ENCODE assay signal across 20 mouse cellular contexts in genomic region chr9:16599075-16599864, GRCm38 (mm10).
DNase-seq lines count a peak whose midpoint lies in the region; ATAC-seq and TF ChIP-seq lines count a peak whose summit lies in the region.
"Had no signal": no experiment of that assay in that cellular context is flagged by ENCODE, and none has a peak within 500 bp of the region (broad histone marks: within the 10 kb centered on the region; RNA-seq: fewer than 3 reads in every experiment).

No protein-coding gene starts in this region.

- H3K4me3 ChIP-seq in embryonic facial prominence, embryonic 11.5 days (ENCODE audit: low read depth, low read length): no peak overlapping the region
- H3K4me3 ChIP-seq in embryonic facial prominence, embryonic 10.5 days: no peak overlapping the region
- H3K4me3 ChIP-seq in lung, embryonic 14.5 days (ENCODE audit: low read depth, low read length): no peak overlapping the region
- no peak overlapping the region for H3K4me3 ChIP-seq in forebrain, postnatal 0 days (ENCODE audit: low read depth, low read length)
- H3K4me3 ChIP-seq: heart, embryonic 13.5 days; limb, embryonic 13.5 days; liver, embryonic 13.5 days; megakaryocyte, embryonic 14.5 days had no signal

- no peak for DNase-seq in embryonic facial prominence, embryonic 11.5 days (ENCODE audit: low spot score)
- no peak for DNase-seq in embryonic facial prominence, embryonic 10.5 days (ENCODE audit: low spot score)
- DNase-seq in lung, embryonic 14.5 days: peak; percentile 28
- no peak for DNase-seq in lung, postnatal 14 days
- peak; percentile 77 for DNase-seq in Muller cell, postnatal 12 days (ENCODE audit: inconsistent ontology term)
- no peak for DNase-seq in forebrain, postnatal 0 days
- DNase-seq in right cerebral cortex, adult 2 months (ENCODE audit: low spot score in 2 of 2): no peak
- DNase-seq: cerebellum, adult 9-11 months; gastrocnemius, postnatal 10 days; heart, adult 11 months; kidney, adult 18-20 months; layer of hippocampus, postnatal 36 days; liver, embryonic 13.5 days; thymus, postnatal 25 days had no signal

- H3K9me3 ChIP-seq in embryonic facial prominence, embryonic 11.5 days (replicated peaks; ENCODE audit: control insufficient read depth, low read length): no peaks in the 10 kb centered on the region
- H3K9me3 ChIP-seq in embryonic facial prominence, embryonic 10.5 days: no peaks in the 10 kb centered on the region
- no peaks in the 10 kb centered on the region for H3K9me3 ChIP-seq in lung, embryonic 14.5 days (ENCODE audit: low read depth, low read length)
- H3K9me3 ChIP-seq in forebrain, postnatal 0 days (ENCODE audit: low read length): no peaks in the 10 kb centered on the region
- H3K9me3 ChIP-seq: G1E; heart, embryonic 13.5 days; limb, embryonic 13.5 days; liver, embryonic 13.5 days; megakaryocyte, embryonic 14.5 days had no signal

- TF ChIP-seq CTCF in lung, embryonic 14.5 days (IDR thresholded peaks at IDR 0.05; ENCODE audit: low read depth): no peak
- TF ChIP-seq CTCF in forebrain, postnatal 0 days (IDR thresholded peaks at IDR 0.05; ENCODE audit: low read depth): no peak

- 47% methylated on average over 2 of the region's 2 CpGs for WGBS in embryonic facial prominence, embryonic 11.5 days
- WGBS in embryonic facial prominence, embryonic 10.5 days: 56% methylated on average over 2 of the region's 2 CpGs
- 46% methylated on average over 2 of the region's 2 CpGs for WGBS in lung, embryonic 14.5 days
- 23% methylated on average over 2 of the region's 2 CpGs for WGBS in forebrain, postnatal 0 days

- no peaks in the 10 kb centered on the region for H3K36me3 ChIP-seq in embryonic facial prominence, embryonic 11.5 days (replicated peaks; ENCODE audit: control insufficient read depth, insufficient read depth, low read depth, low read length)
- H3K36me3 ChIP-seq in embryonic facial prominence, embryonic 10.5 days (replicated peaks): no peaks in the 10 kb centered on the region
- no peaks in the 10 kb centered on the region for H3K36me3 ChIP-seq in lung, embryonic 14.5 days (ENCODE audit: insufficient read depth)
- H3K36me3 ChIP-seq in forebrain, postnatal 0 days (ENCODE audit: insufficient read depth): no peaks in the 10 kb centered on the region
- H3K36me3 ChIP-seq: G1E; heart, embryonic 13.5 days; limb, embryonic 13.5 days; liver, embryonic 13.5 days had no signal

- H3K9ac ChIP-seq in embryonic facial prominence, embryonic 11.5 days (replicated peaks; ENCODE audit: low read length): no peak overlapping the region
- H3K9ac ChIP-seq in lung, embryonic 14.5 days: no peak overlapping the region
- H3K9ac ChIP-seq in forebrain, postnatal 0 days: no peak overlapping the region
- H3K9ac ChIP-seq: heart, embryonic 13.5 days; limb, embryonic 13.5 days; liver, embryonic 13.5 days had no signal

- H3K27ac ChIP-seq in embryonic facial prominence, embryonic 11.5 days (replicated peaks; ENCODE audit: low read depth, low read length): no peak overlapping the region
- H3K27ac ChIP-seq in embryonic facial prominence, embryonic 10.5 days (replicated peaks): no peak overlapping the region
- no peak overlapping the region for H3K27ac ChIP-seq in lung, embryonic 14.5 days (ENCODE audit: low read depth)
- no peak overlapping the region for H3K27ac ChIP-seq in forebrain, postnatal 0 days (ENCODE audit: low read depth, low read length)
- H3K27ac ChIP-seq: heart, embryonic 13.5 days; kidney, postnatal 0 days; limb, embryonic 13.5 days; liver, embryonic 13.5 days had no signal

- no peaks in the 10 kb centered on the region for H3K27me3 ChIP-seq in embryonic facial prominence, embryonic 11.5 days (ENCODE audit: control insufficient read depth, insufficient read depth, low read length)
- H3K27me3 ChIP-seq in embryonic facial prominence, embryonic 10.5 days (replicated peaks; ENCODE audit: low read depth, poor library complexity, severe bottlenecking): no peaks in the 10 kb centered on the region
- H3K27me3 ChIP-seq in lung, embryonic 14.5 days (ENCODE audit: insufficient read depth, low read length): no peaks in the 10 kb centered on the region
- no peaks in the 10 kb centered on the region for H3K27me3 ChIP-seq in forebrain, postnatal 0 days (ENCODE audit: insufficient read depth, low read length)
- H3K27me3 ChIP-seq: heart, embryonic 13.5 days; limb, embryonic 13.5 days; liver, embryonic 13.5 days; megakaryocyte, embryonic 14.5 days had no signal

- 0 out of 2 replicates have a peak, but pooled peaks have one; percentile 48 for ATAC-seq in embryonic facial prominence, embryonic 11.5 days (replicated peaks; ENCODE audit: insufficient number of reproducible peaks, low FRiP score, low TSS enrichment, low read depth)
- ATAC-seq in lung, embryonic 14.5 days (ENCODE audit: insufficient read depth): no peak
- ATAC-seq in forebrain, postnatal 0 days: peak; percentile 5; the same call in 1 of the 2 replicates
- no peak for ATAC-seq in cerebellum, adult (ENCODE audit: insufficient number of reproducible peaks, low FRiP score, low TSS enrichment)

- H3K4me1 ChIP-seq in embryonic facial prominence, embryonic 11.5 days (ENCODE audit: control insufficient read depth, insufficient read depth, low read length): no peaks in the 10 kb centered on the region
- 0 out of 2 replicates have a peak, but pooled peaks cover 3% of the 10 kb centered on the region for H3K4me1 ChIP-seq in embryonic facial prominence, embryonic 10.5 days
- H3K4me1 ChIP-seq in lung, embryonic 14.5 days (ENCODE audit: insufficient read depth): no peaks in the 10 kb centered on the region
- H3K4me1 ChIP-seq in forebrain, postnatal 0 days (ENCODE audit: insufficient read depth): no peaks in the 10 kb centered on the region
- H3K4me1 ChIP-seq: heart, embryonic 13.5 days; limb, embryonic 13.5 days; liver, embryonic 13.5 days; megakaryocyte, embryonic 14.5 days had no signal

- H3K4me2 ChIP-seq in embryonic facial prominence, embryonic 11.5 days (ENCODE audit: low read depth, low read length): no peak overlapping the region
- H3K4me2 ChIP-seq in lung, embryonic 14.5 days: no peak overlapping the region
- no peak overlapping the region for H3K4me2 ChIP-seq in forebrain, postnatal 0 days (ENCODE audit: low read depth)
- H3K4me2 ChIP-seq: heart, embryonic 13.5 days; limb, embryonic 13.5 days; liver, embryonic 13.5 days had no signal

Comparison
In these comparisons a context has a peak if more than half of its experiments do, and no peak if none do; other contexts are left out.
1. DNase-seq: peak in lung, embryonic 14.5 days (single experiment) and Muller cell, postnatal 12 days (single experiment); none in embryonic facial prominence, embryonic 11.5 days (single experiment), embryonic facial prominence, embryonic 10.5 days (single experiment), lung, postnatal 14 days (single experiment), forebrain, postnatal 0 days (single experiment) and right cerebral cortex, adult 2 months (0 of 2).
2. ATAC-seq: peak in embryonic facial prominence, embryonic 11.5 days (single experiment) and forebrain, postnatal 0 days (single experiment); none in lung, embryonic 14.5 days (single experiment) and cerebellum, adult (single experiment).